Mouse (Mus musculus) stomach, postnatal 0 days (tissue): ENCODE data around the gene Ube2g1. TPM values are rescaled to one million over a fixed set of nuclear protein-coding genes. Genes with fewer than 3 reads are reported as not detected.
"Not testable (repeated sequence)": the region's sequence is repeated elsewhere in the genome, so short reads cannot be mapped to it uniquely, and the experiment has no call there.

Experiments
- ATAC-seq: fragments of 200-750 bp; cut with Nextera tagmentation; 2 replicates; pipeline ENCODE4 v1.8.0; 2017; ENCODE audit not compliant: low FRiP score, low TSS enrichment
- DNase-seq: peaks from one replicate; pipeline ENCODE4 v3.0.0-alpha.2; 2016; ENCODE audit warnings: low spot score
- H3K27ac ChIP-seq: fragments of 300-500 bp; sonication (generic); replicated peaks from 2 replicates; pipeline ENCODE4 v1.5.1; 2014; ENCODE audit warnings: mild to moderate bottlenecking, control low read depth
- H3K27me3 ChIP-seq: fragments of 300-500 bp; sonication (generic); 2 replicates; pipeline ENCODE4 v1.6.1; 2014; ENCODE audit warnings: low read length; ENCODE audit not compliant: control insufficient read depth, insufficient read depth
- H3K36me3 ChIP-seq: fragments of 300-500 bp; sonication (generic); 2 replicates; pipeline ENCODE4 v1.6.1; 2014; ENCODE audit warnings: low read length, mixed read lengths; ENCODE audit not compliant: control insufficient read depth, insufficient read depth
- H3K4me1 ChIP-seq: fragments of 300-500 bp; sonication (generic); replicated peaks from 2 replicates; pipeline ENCODE4 v1.6.1; 2014; ENCODE audit warnings: antibody characterized with exemption; ENCODE audit not compliant: control insufficient read depth, insufficient read depth
- H3K4me2 ChIP-seq: fragments of 300-500 bp; sonication (generic); replicated peaks from 2 replicates; pipeline ENCODE4 v1.6.1; 2014; ENCODE audit warnings: low read depth, mild to moderate bottlenecking, control low read depth, moderate library complexity
- H3K4me3 ChIP-seq: fragments of 300-500 bp; sonication (generic); 2 replicates; pipeline ENCODE4 v1.5.1; 2014; ENCODE audit warnings: low read depth, low read length, control low read depth
- H3K9ac ChIP-seq: fragments of 300-500 bp; sonication (generic); 2 replicates; pipeline ENCODE4 v1.6.1; 2014; ENCODE audit warnings: mild to moderate bottlenecking, low read length, control low read depth, mixed read lengths
- H3K9me3 ChIP-seq: fragments of 300-500 bp; sonication (generic); 2 replicates; pipeline ENCODE4 v1.6.1; 2016; ENCODE audit warnings: low read length; ENCODE audit not compliant: control insufficient read depth
- CTCF ChIP-seq: IDR thresholded peaks from 2 replicates; pipeline ENCODE4 v1.5.1; 2016; ENCODE audit warnings: antibody characterized with exemption, low read depth, mild to moderate bottlenecking, moderate library complexity
- EP300 ChIP-seq: optimal IDR thresholded peaks from 2 replicates; pipeline ENCODE3; 2016; ENCODE audit warnings: antibody characterized with exemption
- WGBS: fragments of 180-500 bp; shearing (Covaris S2); extraction: QIAGEN DNeasy Blood & Tissue Kit; methylation state at CpG from one replicate; pipeline ENCODE4 v1.1.7; 2014; 5-methylcytosine and 5-hydroxymethylcytosine counted together
- polyA plus RNA-seq: library from polyadenylated mRNA; unstranded; fragments of >200 nt; fragmentation: Nextera tagmentation; extraction: Ambion mirVana; gene quantifications from 2 replicates; pipeline ENCODE4 v1.2.1, GENCODE M21; 2015

The Ube2g1 gene
- polyA plus RNA-seq, 1 experiment from 2014 or later: 43.6 TPM

DNA sequence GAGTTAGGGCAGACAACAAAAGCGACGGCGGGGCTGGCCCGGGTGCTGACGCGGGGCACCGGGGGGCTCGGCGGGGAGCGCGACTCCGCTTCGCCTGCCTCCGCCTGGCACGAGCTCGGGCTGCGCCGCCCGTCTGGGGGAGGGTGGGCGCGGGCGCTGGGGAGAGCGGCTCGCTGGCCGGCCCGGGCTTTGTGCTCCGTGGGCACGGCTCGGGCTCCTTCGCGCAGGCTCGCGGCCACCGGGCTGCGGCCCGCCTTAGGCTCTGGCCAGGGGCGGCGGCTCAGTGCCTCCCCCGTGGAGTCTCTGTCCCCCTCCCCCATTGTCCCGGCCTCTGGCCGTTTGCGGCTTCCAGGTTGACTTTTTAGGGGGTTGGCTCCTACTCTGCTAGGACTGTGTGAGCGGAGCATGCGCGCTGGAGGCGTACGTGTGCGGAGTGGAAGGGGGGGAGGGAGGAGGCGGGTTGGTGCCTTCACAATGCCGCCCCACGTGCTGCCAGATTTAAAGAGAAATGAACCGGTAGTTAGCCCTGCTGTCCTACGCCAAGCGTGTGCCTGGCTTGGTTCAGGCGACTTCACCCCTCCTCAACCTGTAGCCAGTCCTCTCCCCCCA is 1.1 kb downstream of the Ube2g1 start:
- Histone ChIP-seq H3K9me3 (no peaks in the 10 kb centered on the region), H3K27me3 (no peaks in the 10 kb centered on the region), H3K4me1 (0 out of 2 replicates have a peak, but pooled peaks cover 2% of the 10 kb centered on the region), H3K4me3 (peak overlapping the region; percentile 99), H3K27ac (peak overlapping the region; percentile 99), H3K9ac (peak overlapping the region; percentile 96), H3K4me2 (peak overlapping the region; percentile 64), H3K36me3 (no peaks in the 10 kb centered on the region)
- DNase-seq (peak; percentile 95), ATAC-seq (peak; percentile 91)
- under 1% methylated on average over 35 of the region's 55 CpGs for WGBS
- no peak for TF ChIP-seq EP300
- TF ChIP-seq CTCF: no peak

GRCm38 (mm10) chr11:72609242-72609641 is 2.2 kb downstream of the Ube2g1 start:
- Histone ChIP-seq H3K9ac (no peak overlapping the region), H3K27ac (no peak overlapping the region), H3K4me2 (no peak overlapping the region), H3K36me3 (no peaks in the 10 kb centered on the region), H3K27me3 (no peaks in the 10 kb centered on the region), H3K9me3 (no peaks in the 10 kb centered on the region), H3K4me3 (no peak overlapping the region), H3K4me1 (0 out of 2 replicates have a peak, but pooled peaks cover 2% of the 10 kb centered on the region)
- ATAC-seq (no peak), DNase-seq (no peak)
- TF ChIP-seq CTCF (no peak), EP300 (no peak)

- H3K27me3 ChIP-seq, H3K36me3 ChIP-seq, DNase-seq, H3K4me1 ChIP-seq, ATAC-seq, H3K4me3 ChIP-seq, H3K9me3 ChIP-seq, H3K4me2 ChIP-seq, H3K9ac ChIP-seq, H3K27ac ChIP-seq: not testable (repeated sequence)
- TF ChIP-seq CTCF: peak; percentile 14; the same call in 1 of the 2 replicates
- 82% methylated on average over 3 of the region's 3 CpGs for WGBS
These were observed 7.3 kb downstream of the Ube2g1 start for GRCm38 (mm10) chr11:72614336-72614735.

- H3K4me1 ChIP-seq: no peaks in the 10 kb centered on the region
- H3K27ac ChIP-seq: no peak overlapping the region
- H3K4me3 ChIP-seq: no peak overlapping the region
- no peak for TF ChIP-seq EP300
- no peak for TF ChIP-seq CTCF
- H3K4me2 ChIP-seq: no peak overlapping the region
- no peaks in the 10 kb centered on the region for H3K9me3 ChIP-seq
- no peak overlapping the region for H3K9ac ChIP-seq
- 60% methylated on average over 4 of the region's 4 CpGs for WGBS
- no peaks in the 10 kb centered on the region for H3K27me3 ChIP-seq
- H3K36me3 ChIP-seq: no peaks in the 10 kb centered on the region
- DNase-seq (no peak), ATAC-seq (no peak)
These were observed 8.8 kb downstream of the Ube2g1 start for GRCm38 (mm10) chr11:72615931-72616330.

- DNase-seq (no peak), ATAC-seq (no peak)
- H3K9ac ChIP-seq: no peak overlapping the region
- H3K36me3 ChIP-seq: no peaks in the 10 kb centered on the region
- H3K4me1 ChIP-seq: no peaks in the 10 kb centered on the region
- H3K4me3 ChIP-seq: no peak overlapping the region
- WGBS: 77% methylated on average over 1 of the region's 1 CpGs
- no peaks in the 10 kb centered on the region for H3K27me3 ChIP-seq
- H3K9me3 ChIP-seq: no peaks in the 10 kb centered on the region
- TF ChIP-seq EP300 (no peak), CTCF (no peak)
- no peak overlapping the region for H3K27ac ChIP-seq
- no peak overlapping the region for H3K4me2 ChIP-seq
These were observed 11.4 kb downstream of the Ube2g1 start for GRCm38 (mm10) chr11:72618476-72618875.

DNA sequence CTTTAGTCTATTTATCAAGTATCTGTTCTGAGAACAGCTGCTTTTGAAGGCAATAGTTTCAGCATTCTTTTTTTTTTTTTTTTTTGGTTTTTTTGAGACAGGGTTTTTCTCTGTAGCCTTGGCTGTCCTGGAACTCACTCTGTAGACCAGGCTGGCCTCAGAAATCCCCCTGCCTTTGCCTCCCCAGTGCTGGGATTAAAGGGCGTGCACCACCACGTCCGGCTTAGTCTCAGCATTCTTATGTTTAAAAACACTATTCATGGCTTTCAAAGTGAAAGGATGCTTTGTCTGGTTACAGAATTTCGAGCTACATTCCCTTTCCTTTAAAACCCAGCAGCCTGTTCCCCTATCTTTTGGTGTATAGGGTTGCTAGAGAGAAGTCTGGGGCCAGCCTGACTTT is 35.6 kb downstream of the Ube2g1 start:
- H3K4me1 ChIP-seq: no peaks in the 10 kb centered on the region
- no peak overlapping the region for H3K9ac ChIP-seq
- no peak overlapping the region for H3K27ac ChIP-seq
- ATAC-seq (no peak), DNase-seq (no peak)
- no peaks in the 10 kb centered on the region for H3K27me3 ChIP-seq
- H3K9me3 ChIP-seq: no peaks in the 10 kb centered on the region
- H3K36me3 ChIP-seq: no peaks in the 10 kb centered on the region
- 45% methylated on average over 4 of the region's 4 CpGs for WGBS
- H3K4me3 ChIP-seq: no peak overlapping the region
- no peak for TF ChIP-seq EP300
- TF ChIP-seq CTCF: no peak
- no peak overlapping the region for H3K4me2 ChIP-seq
